Mouse (Mus musculus): ENCODE data around the gene Prom1.

DNA sequence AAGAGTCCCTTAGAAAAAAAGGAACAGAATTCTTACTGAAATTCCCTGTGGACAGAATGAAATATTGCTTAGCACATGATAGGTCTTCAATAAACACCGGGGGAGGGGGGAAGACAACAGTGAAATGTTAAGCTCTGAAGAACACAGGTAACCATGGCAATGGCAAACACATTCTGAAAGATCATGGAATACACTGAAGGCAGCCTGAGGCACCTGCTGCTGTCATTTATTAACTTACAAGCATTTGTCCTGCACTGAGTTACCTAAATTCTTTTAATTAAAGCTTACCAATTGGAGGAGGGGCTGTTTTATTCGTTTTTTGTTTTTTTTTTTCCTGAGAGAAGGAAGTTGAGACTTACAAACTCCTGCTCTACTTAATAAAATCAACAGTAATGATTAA lies 7.3 kb upstream of the Prom1 start:
- TF ChIP-seq POLR2A (IDR thresholded peaks at IDR 0.05; ENCODE audit: extremely low read depth, insufficient read depth, low read length) (no peak), CTCF (IDR thresholded peaks at IDR 0.05; ENCODE audit: extremely low read depth, insufficient read depth, low read length) (no peak)

Measured in cortical plate, adult 2 months (tissue).